Mouse (Mus musculus) testis, adult 2 months (tissue): Measurements from ENCODE around the gene Fam78a.

Experiments
- CTCF ChIP-seq: fragments of 200-500 bp; IDR thresholded peaks from 2 replicates; pipeline ENCODE4 v1.5.1; 2012; ENCODE audit warnings: low read depth, mild to moderate bottlenecking, inconsistent platforms, low read length, moderate library complexity; ENCODE audit not compliant: control insufficient read depth, insufficient read depth, insufficient replicate concordance
- POLR2A ChIP-seq: fragments of 200-500 bp; IDR thresholded peaks from 2 replicates; pipeline ENCODE4 v1.6.1; 2012; ENCODE audit warnings: low read depth, mild to moderate bottlenecking, inconsistent platforms, low read length, moderate library complexity; ENCODE audit not compliant: control insufficient read depth

DNA sequence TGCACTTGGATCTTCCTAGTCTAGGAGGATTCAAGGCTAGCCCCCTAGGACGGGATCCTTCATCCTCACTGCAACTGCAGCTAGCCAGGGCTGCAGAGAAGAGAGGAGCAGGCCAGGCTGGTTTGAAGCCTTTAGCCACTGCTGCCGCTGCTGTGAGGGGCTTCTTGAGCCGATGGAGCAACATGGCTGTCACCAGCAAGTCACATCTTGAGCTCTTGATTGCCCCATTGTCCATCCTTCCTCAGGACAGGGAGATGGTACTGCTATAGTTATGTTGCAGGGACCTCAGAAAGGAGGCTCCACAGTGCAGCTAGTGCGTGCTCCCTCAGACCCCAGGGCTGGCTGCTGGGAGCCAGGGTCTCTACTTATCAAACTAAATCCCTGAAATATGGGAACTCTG, 26.9 kb downstream of the Fam78a start:
- TF ChIP-seq CTCF (no peak), POLR2A (no peak)
